Mouse (Mus musculus): ENCODE results near the gene Ccdc183. TPM values are rescaled to one million over a fixed set of nuclear protein-coding genes. Genes with fewer than 3 reads are reported as not detected.

The Ccdc183 gene
- total and polyA plus RNA-seq, 2 experiments from 2014 or later, result 0.35 TPM; not detected in 1

DNA sequence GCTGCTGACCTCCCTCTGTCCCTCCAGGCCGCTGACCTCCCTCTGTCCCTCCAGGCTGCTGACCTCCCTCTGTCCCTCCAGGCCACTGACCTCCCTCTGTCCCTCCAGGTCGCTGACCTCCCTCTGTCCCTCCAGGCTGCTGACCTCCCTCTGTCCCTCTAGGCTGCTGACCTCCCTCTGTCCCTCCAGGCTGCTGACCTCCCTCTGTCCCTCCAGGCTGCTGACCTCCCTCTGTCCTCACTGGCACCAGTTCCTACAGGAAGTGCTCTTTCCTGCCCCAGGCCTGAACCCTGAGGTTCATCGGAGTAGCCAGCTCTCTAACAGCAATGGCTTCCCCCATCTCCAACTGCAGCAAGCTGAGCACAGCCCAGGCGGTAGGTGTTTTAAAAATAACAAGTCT, 11.3 kb upstream of the Ccdc183 start:
- 33% methylated on average over 4 of the region's 4 CpGs for WGBS
- ATAC-seq, result no peak
- H3K36me3 ChIP-seq (ENCODE audit: insufficient read depth, low read length), result no peaks in the 10 kb centered on the region
- no peak for DNase-seq (ENCODE audit: low spot score)
- no peaks in the 10 kb centered on the region for H3K4me1 ChIP-seq (ENCODE audit: insufficient read depth, low read length)
- H3K27me3 ChIP-seq (ENCODE audit: insufficient read depth, low read length), result no peaks in the 10 kb centered on the region
- no peaks in the 10 kb centered on the region for H3K9me3 ChIP-seq (ENCODE audit: low read length)
- H3K4me2 ChIP-seq (ENCODE audit: low read depth, low read length), result no peak overlapping the region
- no peak for TF ChIP-seq CTCF (IDR thresholded peaks at IDR 0.05; ENCODE audit: low read depth)
- H3K9ac ChIP-seq (replicated peaks; ENCODE audit: low read length), result no peak overlapping the region
- H3K4me3 ChIP-seq (ENCODE audit: low read length), result no peak overlapping the region
- no peak overlapping the region for H3K27ac ChIP-seq

DNA sequence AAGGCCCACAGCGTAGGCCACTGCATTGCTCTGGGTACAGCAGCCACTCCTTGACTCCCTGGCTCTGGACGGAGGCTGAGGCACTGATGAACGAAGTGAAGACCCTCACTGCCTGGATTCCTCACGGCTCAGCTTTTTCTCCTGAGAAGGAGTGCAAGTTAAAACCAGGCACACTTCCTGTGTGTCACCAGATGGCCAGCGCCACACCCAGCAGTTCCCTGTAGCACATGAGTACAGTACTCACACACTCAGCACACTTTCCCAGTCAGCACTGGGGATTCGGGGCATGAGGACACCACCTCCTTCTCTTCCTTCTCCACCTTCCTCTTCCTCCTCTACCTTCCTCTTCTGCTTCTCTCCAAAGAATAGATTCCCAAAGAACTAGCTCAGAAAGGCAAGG, 10.3 kb upstream of the Ccdc183 start, which contains the start of gene Fcna:
Gene Fcna, minus strand, starts transcription at position 220 of the 400 bp plus-strand sequence.
- no peaks in the 10 kb centered on the region for H3K4me1 ChIP-seq (ENCODE audit: insufficient read depth, low read length)
- H3K9ac ChIP-seq (replicated peaks; ENCODE audit: low read length), result no peak within 1 kb of the TSS
- no peaks in the 10 kb centered on the region for H3K36me3 ChIP-seq (ENCODE audit: insufficient read depth, low read length)
- 83% methylated on average over 6 of the region's 6 CpGs for WGBS
- H3K9me3 ChIP-seq (ENCODE audit: low read length), result no peaks in the 10 kb centered on the region
- ATAC-seq (no peak), DNase-seq (ENCODE audit: low spot score) (no peak)
- no peak within 1 kb of the TSS for H3K4me3 ChIP-seq (ENCODE audit: low read length)
- TF ChIP-seq CTCF (IDR thresholded peaks at IDR 0.05; ENCODE audit: low read depth), result no peak
- no peaks in the 10 kb centered on the region for H3K27me3 ChIP-seq (ENCODE audit: insufficient read depth, low read length)
- H3K27ac ChIP-seq, result no peak within 1 kb of the TSS
- no peak within 1 kb of the TSS for H3K4me2 ChIP-seq (ENCODE audit: low read depth, low read length)

GRCm38 (mm10) chr2:25625986-25626385, 8.5 kb upstream of the Ccdc183 start:
- H3K9me3 ChIP-seq (ENCODE audit: low read length), result no peaks in the 10 kb centered on the region
- no peak overlapping the region for H3K27ac ChIP-seq
- WGBS, result 65% methylated on average over 5 of the region's 5 CpGs
- H3K27me3 ChIP-seq (ENCODE audit: insufficient read depth, low read length), result no peaks in the 10 kb centered on the region
- 0 out of 2 replicates have a peak, but pooled peaks cover 2% of the 10 kb centered on the region for H3K4me1 ChIP-seq (ENCODE audit: insufficient read depth, low read length)
- no peak for TF ChIP-seq CTCF (IDR thresholded peaks at IDR 0.05; ENCODE audit: low read depth)
- no peaks in the 10 kb centered on the region for H3K36me3 ChIP-seq (ENCODE audit: insufficient read depth, low read length)
- ATAC-seq (no peak), DNase-seq (ENCODE audit: low spot score) (no peak)
- H3K9ac ChIP-seq (replicated peaks; ENCODE audit: low read length), result no peak overlapping the region
- H3K4me2 ChIP-seq (ENCODE audit: low read depth, low read length), result no peak overlapping the region
- no peak overlapping the region for H3K4me3 ChIP-seq (ENCODE audit: low read length)

DNA sequence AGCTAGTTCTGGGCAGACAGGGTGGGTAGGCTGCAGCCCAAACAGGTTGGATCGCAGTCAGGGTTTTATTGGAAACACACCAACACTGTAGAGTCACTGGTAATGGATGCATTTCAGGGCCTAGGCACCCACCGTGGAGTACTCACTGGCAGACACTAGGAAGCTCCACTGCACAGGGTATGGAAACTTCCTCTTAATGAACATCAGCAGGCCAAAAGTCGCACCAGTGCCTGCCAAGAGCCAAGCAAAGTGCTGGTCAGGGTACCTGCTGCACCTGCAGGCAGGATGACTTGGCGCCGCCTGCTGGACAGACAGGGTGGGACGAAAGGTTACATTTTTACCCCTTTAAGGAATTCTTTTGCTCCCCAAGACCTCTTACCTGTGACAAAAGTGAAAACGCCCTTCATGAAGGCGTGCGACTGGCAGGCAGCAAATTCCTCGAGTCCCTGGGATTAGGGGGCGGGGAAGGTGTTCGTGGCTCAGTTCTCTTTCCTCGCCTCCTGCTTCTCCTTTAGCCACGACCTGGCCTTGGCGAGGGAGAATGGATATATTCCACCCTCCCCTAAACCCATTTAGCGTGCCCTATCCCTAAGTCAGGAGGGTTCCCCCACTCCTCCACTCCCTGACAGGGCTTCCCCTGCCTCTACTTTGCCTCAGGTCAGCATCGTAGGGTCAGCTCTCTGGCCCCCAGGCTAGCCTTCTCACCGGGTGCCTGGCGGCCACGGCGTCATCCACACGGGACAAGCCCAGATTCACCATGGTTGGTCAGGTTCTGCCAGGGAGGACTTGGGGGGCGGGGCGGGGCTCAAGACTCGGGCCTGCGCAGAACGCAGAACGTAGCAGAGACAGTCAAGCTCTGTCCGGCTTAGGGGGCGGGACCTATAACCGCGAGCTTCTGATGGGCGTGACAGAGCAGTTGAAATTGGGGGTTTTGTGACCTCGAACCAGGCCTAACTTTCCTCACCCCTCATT, 4.0 kb upstream of the Ccdc183 start, which contains the start of gene Tmem141:
Gene Tmem141, minus strand, starts transcription at position 777 of the 972 bp plus-strand sequence.
- DNase-seq (ENCODE audit: low spot score), result peak; percentile 90
- Histone ChIP-seq H3K27ac (peak within 1 kb of the TSS; percentile 68), H3K36me3 (ENCODE audit: insufficient read depth, low read length) (no peaks in the 10 kb centered on the region), H3K27me3 (ENCODE audit: insufficient read depth, low read length) (0 out of 2 replicates have a peak, but pooled peaks cover 3% of the 10 kb centered on the region), H3K9me3 (ENCODE audit: low read length) (no peaks in the 10 kb centered on the region), H3K4me3 (ENCODE audit: low read length) (peak within 1 kb of the TSS; percentile 51), H3K9ac (replicated peaks; ENCODE audit: low read length) (peak within 1 kb of the TSS; percentile 66), H3K4me2 (ENCODE audit: low read depth, low read length) (peak within 1 kb of the TSS; percentile 85), H3K4me1 (ENCODE audit: insufficient read depth, low read length) (0 out of 2 replicates have a peak, but pooled peaks cover 7% of the 10 kb centered on the region)
- 5% methylated on average over 34 of the region's 34 CpGs for WGBS
- TF ChIP-seq CTCF (IDR thresholded peaks at IDR 0.05; ENCODE audit: low read depth), result peak; percentile 74
- peak; percentile 96 for ATAC-seq

DNA sequence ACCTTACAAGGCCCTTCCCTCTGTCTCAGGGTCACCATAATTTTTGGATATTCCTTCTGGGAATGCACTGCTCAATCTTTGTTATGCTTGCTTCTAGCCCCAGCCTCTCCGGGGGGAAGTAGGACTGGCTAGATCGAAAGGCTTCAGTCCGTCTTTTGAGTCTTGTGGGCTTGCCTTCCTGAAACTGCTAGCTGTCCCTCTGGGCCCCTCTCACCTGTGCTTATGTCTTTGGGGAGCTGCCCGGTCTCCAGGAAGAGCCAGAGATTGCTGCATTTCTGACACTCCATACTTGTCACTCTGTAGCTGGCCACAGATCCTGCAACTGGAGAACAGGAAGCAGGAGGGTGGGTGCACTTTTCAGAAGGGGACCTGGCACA, 3.4 kb upstream of the Ccdc183 start:
- no peak overlapping the region for H3K27ac ChIP-seq

GRCm38 (mm10) chr2:25620386-25620785, 2.9 kb upstream of the Ccdc183 start:
- no peak overlapping the region for H3K9ac ChIP-seq (replicated peaks; ENCODE audit: low read length)
- H3K9me3 ChIP-seq (ENCODE audit: low read length), result no peaks in the 10 kb centered on the region
- DNase-seq (ENCODE audit: low spot score) (no peak), ATAC-seq (no peak)
- 0 out of 2 replicates have a peak, but pooled peaks cover 7% of the 10 kb centered on the region for H3K4me1 ChIP-seq (ENCODE audit: insufficient read depth, low read length)
- no peak overlapping the region for H3K4me3 ChIP-seq (ENCODE audit: low read length)
- H3K27ac ChIP-seq, result no peak overlapping the region
- no peak overlapping the region for H3K4me2 ChIP-seq (ENCODE audit: low read depth, low read length)
- 88% methylated on average over 6 of the region's 6 CpGs for WGBS
- no peak for TF ChIP-seq CTCF (IDR thresholded peaks at IDR 0.05; ENCODE audit: low read depth)
- H3K36me3 ChIP-seq (ENCODE audit: insufficient read depth, low read length), result no peaks in the 10 kb centered on the region
- H3K27me3 ChIP-seq (ENCODE audit: insufficient read depth, low read length), result peaks cover 12% of the 10 kb centered on the region

More for the DNA sequence above, 3.4 kb upstream of the Ccdc183 start:
- DNase-seq (ENCODE audit: low spot score) (no peak), ATAC-seq (no peak)
- no peak for TF ChIP-seq CTCF (IDR thresholded peaks at IDR 0.05; ENCODE audit: low read depth)
- H3K4me1 ChIP-seq (ENCODE audit: insufficient read depth, low read length), result 0 out of 2 replicates have a peak, but pooled peaks cover 7% of the 10 kb centered on the region
- peaks cover 8% of the 10 kb centered on the region for H3K27me3 ChIP-seq (ENCODE audit: insufficient read depth, low read length)
- WGBS, result 76% methylated on average over 4 of the region's 4 CpGs
- H3K9me3 ChIP-seq (ENCODE audit: low read length), result no peaks in the 10 kb centered on the region
- H3K9ac ChIP-seq (replicated peaks; ENCODE audit: low read length), result peak overlapping the region; percentile 66; the same call in 1 of the 2 replicates
- H3K4me3 ChIP-seq (ENCODE audit: low read length), result peak overlapping the region; percentile 51; the same call in 1 of the 2 replicates
- H3K36me3 ChIP-seq (ENCODE audit: insufficient read depth, low read length), result no peaks in the 10 kb centered on the region
- peak overlapping the region; percentile 85 for H3K4me2 ChIP-seq (ENCODE audit: low read depth, low read length)
